Mouse (Mus musculus) ES-E14 (cell line): ENCODE results near the gene Cux1. TPM values are rescaled to one million over a fixed set of nuclear protein-coding genes. Genes with fewer than 3 reads are reported as not detected.

Experiments used
- DNase-seq: peaks from one replicate; pipeline ENCODE4 v3.0.0-alpha.2; 2013; ENCODE audit warnings: low read depth, low spot score
- H3K27ac ChIP-seq: 2 replicates; pipeline ENCODE4 v1.5.1; 2012; ENCODE audit warnings: low read depth, mild to moderate bottlenecking, low read length, moderate library complexity, mixed read lengths; ENCODE audit not compliant: poor library complexity, insufficient read depth, severe bottlenecking
- H3K36me3 ChIP-seq: 2 replicates; pipeline ENCODE4 v1.6.1; 2012; ENCODE audit warnings: mild to moderate bottlenecking, low read length, moderate library complexity, mixed read lengths; ENCODE audit not compliant: control insufficient read depth, poor library complexity, insufficient read depth, severe bottlenecking
- H3K4me1 ChIP-seq, 2 experiments: fragments of 150-350 bp in 1 of 2; sonication (generic) in 1 of 2; 2 replicates each; pipeline ENCODE4 v1.6.1; 2012; ENCODE audit warnings: low read length in 2 of 2, mild to moderate bottlenecking in 1 of 2, mixed read lengths in 1 of 2; ENCODE audit not compliant: control insufficient read depth in 2 of 2, insufficient read depth in 2 of 2, poor library complexity in 1 of 2
- H3K4me3 ChIP-seq, 2 experiments: fragments of 150-350 bp in 1 of 2; sonication (generic) in 1 of 2; 2 replicates each; pipeline ENCODE4 v1.5.1; 2012; ENCODE audit warnings: low read length in 2 of 2, low read depth in 1 of 2, mild to moderate bottlenecking in 1 of 2, mixed read lengths in 1 of 2; ENCODE audit not compliant: insufficient read depth in 1 of 2, poor library complexity in 1 of 2, severe bottlenecking in 1 of 2
- H3K9ac ChIP-seq: 2 replicates; pipeline ENCODE4 v1.6.1; 2012; ENCODE audit warnings: low read depth, mild to moderate bottlenecking, low read length, mixed read lengths; ENCODE audit not compliant: poor library complexity, insufficient read depth, severe bottlenecking
- H3K9me3 ChIP-seq: fragments of 150-350 bp; sonication (generic); 2 replicates; pipeline ENCODE4 v1.6.1; 2012; ENCODE audit warnings: low read depth, mild to moderate bottlenecking, low read length; ENCODE audit not compliant: control insufficient read depth, insufficient read depth
- CHD2 ChIP-seq: IDR thresholded peaks from 2 replicates; pipeline ENCODE4 v1.6.1; 2014; ENCODE audit warnings: mild to moderate bottlenecking, low read depth, low read length, inconsistent platforms
- HCFC1 ChIP-seq: IDR thresholded peaks from 2 replicates; pipeline ENCODE4 v1.6.1; 2012; ENCODE audit warnings: low read length, inconsistent platforms, borderline replicate concordance; ENCODE audit not compliant: insufficient read depth
- MAFK ChIP-seq: IDR thresholded peaks from 2 replicates; pipeline ENCODE4 v1.6.1; 2014; ENCODE audit warnings: mild to moderate bottlenecking, low read depth, low read length, inconsistent platforms; ENCODE audit not compliant: insufficient read depth
- ZC3H11A ChIP-seq: IDR thresholded peaks from 2 replicates; pipeline ENCODE4 v1.6.1; 2012; ENCODE audit warnings: low read depth, mild to moderate bottlenecking, inconsistent platforms, low read length, borderline replicate concordance
- ZNF384 ChIP-seq: IDR thresholded peaks from 2 replicates; pipeline ENCODE4 v1.6.1; 2012; ENCODE audit warnings: low read depth, low read length, inconsistent platforms
- in situ Hi-C, 2 experiments: fragments of 600-800 bp; cut with MboI; formaldehyde crosslinking; loops; one replicate each; pipeline ENCODE4 v1.15.1; 2025; ENCODE audit warnings: low sequenced_read_pairs in 2 of 2, inconsistent platforms in 1 of 2; ENCODE audit not compliant: unreplicated experiment in 2 of 2
- total RNA-seq: library from RNA; depleted of rRNA; stranded (reverse); fragments of 300-350 nt; gene quantifications from 2 replicates; pipeline ENCODE4 v1.2.3, GENCODE M21; 2012

The Cux1 gene
- total RNA-seq, 1 experiment: 23.6 TPM

- Histone ChIP-seq H3K36me3 (no peaks in the 10 kb centered on the region), H3K4me1 (peaks cover 0 to 10% of the 10 kb centered on the region in 2 experiments; a peak in 2 of 4 replicates), H3K9me3 (no peaks in the 10 kb centered on the region), H3K9ac (peak overlapping the region; percentile 86), H3K27ac (no peak overlapping the region), H3K4me3 (peak overlapping the region; percentile 86 to 87)
- peak; percentile 50 for DNase-seq
- TF ChIP-seq ZNF384 (no peak), MAFK (no peak), ZC3H11A (no peak), CHD2 (no peak), HCFC1 (no peak)
- in situ Hi-C loops: no loop called here
Measured at GRCm38 (mm10) chr5:136244762-136245540, 322.3 kb downstream of the Cux1 start.

GRCm38 (mm10) chr5:136243851-136244761, 323.2 kb downstream of the Cux1 start:
- TF ChIP-seq HCFC1 (no peak), MAFK (no peak), ZNF384 (no peak), CHD2 (no peak), ZC3H11A (no peak)
- no peaks in the 10 kb centered on the region for H3K9me3 ChIP-seq
- no peak for DNase-seq
- no peak overlapping the region for H3K27ac ChIP-seq
- no peaks in the 10 kb centered on the region for H3K36me3 ChIP-seq
- in situ Hi-C loops: no loop called here
- peaks cover 0 to 9% of the 10 kb centered on the region in 2 experiments; a peak in 2 of 4 replicates for H3K4me1 ChIP-seq
- H3K9ac ChIP-seq: peak overlapping the region; percentile 86
- peak overlapping the region; percentile 86 to 87 for H3K4me3 ChIP-seq

GRCm38 (mm10) chr5:136241161-136241560, 326.1 kb downstream of the Cux1 start:
- Histone ChIP-seq H3K9me3 (no peaks in the 10 kb centered on the region), H3K9ac (no peak overlapping the region), H3K4me1 (peaks cover 0 to 13% of the 10 kb centered on the region in 2 experiments; a peak in 2 of 4 replicates), H3K36me3 (no peaks in the 10 kb centered on the region), H3K27ac (no peak overlapping the region), H3K4me3 (no peak overlapping the region)
- in situ Hi-C loops: no loop called here
- no peak for DNase-seq
- TF ChIP-seq ZC3H11A (no peak), ZNF384 (no peak), HCFC1 (no peak), CHD2 (no peak), MAFK (no peak)

- Histone ChIP-seq H3K4me1 (peaks cover 0 to 10% of the 10 kb centered on the region in 2 experiments; a peak in 2 of 4 replicates), H3K36me3 (no peaks in the 10 kb centered on the region), H3K9ac (no peak overlapping the region), H3K27ac (no peak overlapping the region), H3K9me3 (no peaks in the 10 kb centered on the region), H3K4me3 (no peak overlapping the region)
- TF ChIP-seq ZNF384: no peak
- TF ChIP-seq MAFK: no peak
- TF ChIP-seq HCFC1: no peak
- TF ChIP-seq ZC3H11A: no peak
- no peak for TF ChIP-seq CHD2
- no peak for DNase-seq
- in situ Hi-C loops: no loop called here
Measured at GRCm38 (mm10) chr5:136240381-136240780, 326.9 kb downstream of the Cux1 start.
